Mouse (Mus musculus): ENCODE data around the gene Tctn1. TPM values are rescaled to one million over a fixed set of nuclear protein-coding genes. Genes with fewer than 3 reads are reported as not detected.
A peak's percentile ranks its signal among the peaks of the same experiment; 100 is the strongest.
"Not testable (repeated sequence)": the region's sequence is repeated elsewhere in the genome, so short reads cannot be mapped to it uniquely, and the experiment has no call there.

The Tctn1 gene
- total RNA-seq, 2 experiments from 2014 or later: 11.5 to 14.5 TPM

GRCm38 (mm10) chr5:122218109-122218905 lies 46.0 kb downstream of the Tctn1 start:
- DNase-seq: no peak

- DNase-seq: no peak
Observed at GRCm38 (mm10) chr5:122217636-122218035, 46.6 kb downstream of the Tctn1 start.

- no peak for DNase-seq
Observed at GRCm38 (mm10) chr5:122213861-122214260, 50.4 kb downstream of the Tctn1 start.

- not testable (repeated sequence) for DNase-seq
Observed at GRCm38 (mm10) chr5:122212820-122213219, 51.4 kb downstream of the Tctn1 start.

- no peak for DNase-seq
Observed at GRCm38 (mm10) chr5:122212125-122212524, 52.1 kb downstream of the Tctn1 start.

- DNase-seq: no peak
Observed at GRCm38 (mm10) chr5:122210890-122211289, 53.4 kb downstream of the Tctn1 start.

GRCm38 (mm10) chr5:122209591-122210368 lies 54.5 kb downstream of the Tctn1 start:
- DNase-seq: peak; percentile 26 to 28

- no peak for DNase-seq
Observed at GRCm38 (mm10) chr5:122208909-122209308, 55.4 kb downstream of the Tctn1 start.

- no peak for DNase-seq
Observed at GRCm38 (mm10) chr5:122206475-122206874, 57.8 kb downstream of the Tctn1 start, which contains the start of gene Hvcn1. Gene Hvcn1 (plus strand): TSS chr5:122206804.

GRCm38 (mm10) chr5:122204180-122204579 lies 60.1 kb downstream of the Tctn1 start:
- no peak for DNase-seq

- no peak for DNase-seq
Observed at GRCm38 (mm10) chr5:122201904-122202303, 62.4 kb downstream of the Tctn1 start.

- DNase-seq: no peak
Observed at GRCm38 (mm10) chr5:122200872-122201271, 63.4 kb downstream of the Tctn1 start.

GRCm38 (mm10) chr5:122192347-122192746 lies 71.9 kb downstream of the Tctn1 start:
- no peak for DNase-seq

- DNase-seq: no peak
Observed at GRCm38 (mm10) chr5:122191269-122192063, 72.8 kb downstream of the Tctn1 start.

GRCm38 (mm10) chr5:122190465-122190864 lies 73.8 kb downstream of the Tctn1 start:
- no peak for DNase-seq

GRCm38 (mm10) chr5:122189115-122189514 lies 75.1 kb downstream of the Tctn1 start:
- DNase-seq: no peak

Other genes with a start within 250 kb of the Tctn1 start
- gene Cux2, start 214.4 kb downstream of the Tctn1 start, total RNA-seq (2021): 10 to 100 TPM; 32.7 to 33.8 TPM
- 1 to 10 TPM; 1.0 to 1.1 TPM for gene Myl2, start 163.5 kb downstream of the Tctn1 start, total RNA-seq (2021)
- gene Ccdc63, start 123.6 kb downstream of the Tctn1 start, total RNA-seq (2021): 1 to 10 TPM in 1 of 2 experiments, under 1 TPM in 1; 0.68 to 1.1 TPM
- gene Ppp1cc, start 106.2 kb downstream of the Tctn1 start, total RNA-seq (2021): 100 to 1,000 TPM; 223 to 225 TPM
- 1 to 10 TPM; 2.4 to 3.3 TPM for gene Hvcn1, start 57.7 kb downstream of the Tctn1 start, total RNA-seq (2021)
- 10 to 100 TPM; 41.1 to 43.6 TPM for gene Pptc7, start 19.9 kb upstream of the Tctn1 start, total RNA-seq (2021)
- 1 to 10 TPM; 4.5 to 4.9 TPM for gene Rad9b, start 89.8 kb upstream of the Tctn1 start, total RNA-seq (2021)
- gene Vps29, start 89.9 kb upstream of the Tctn1 start, total RNA-seq (2021): 100 to 1,000 TPM; 173 to 175 TPM
- gene Gpn3, start 107.4 kb upstream of the Tctn1 start, total RNA-seq (2021): 10 to 100 TPM; 29.7 to 31.4 TPM
- 10 to 100 TPM; 76.0 to 81.9 TPM for gene Fam216a, start 107.9 kb upstream of the Tctn1 start, total RNA-seq (2021)
- 100 to 1,000 TPM; 260 to 262 TPM for gene Arpc3, start 127.4 kb upstream of the Tctn1 start, total RNA-seq (2021)
- 10 to 100 TPM; 28.6 to 30.5 TPM for gene Anapc7, start 157.2 kb upstream of the Tctn1 start, total RNA-seq (2021)
- gene Atp2a2, start 237.8 kb upstream of the Tctn1 start, total RNA-seq (2021): 100 to 1,000 TPM; 639 to 686 TPM

Measured in layer of hippocampus, postnatal 36 days (tissue).